Mouse (Mus musculus) forebrain, embryonic 16.5 days (tissue): ENCODE data around the gene Wdr45. TPM values are rescaled to one million over a fixed set of nuclear protein-coding genes. Genes with fewer than 3 reads are reported as not detected.
"Not testable (repeated sequence)": the region's sequence is repeated elsewhere in the genome, so short reads cannot be mapped to it uniquely, and the experiment has no call there.

Experiments
- ATAC-seq: fragments of 200-750 bp; cut with Nextera tagmentation; 2 replicates; pipeline ENCODE4 v1.8.0; 2017; ENCODE audit warnings: mild to moderate bottlenecking, moderate library complexity
- H3K27ac ChIP-seq: fragments of 300-500 bp; sonication (generic); 2 replicates; pipeline ENCODE4 v1.5.1; 2014; ENCODE audit warnings: low read length, control low read depth
- H3K27me3 ChIP-seq: fragments of 300-500 bp; sonication (generic); replicated peaks from 2 replicates; pipeline ENCODE4 v1.6.1; 2014; ENCODE audit warnings: low read length; ENCODE audit not compliant: control insufficient read depth, insufficient read depth
- H3K36me3 ChIP-seq: fragments of 300-500 bp; sonication (generic); 2 replicates; pipeline ENCODE4 v1.6.1; 2014; ENCODE audit not compliant: control insufficient read depth, insufficient read depth
- H3K4me1 ChIP-seq: fragments of 300-500 bp; sonication (generic); replicated peaks from 2 replicates; pipeline ENCODE4 v1.6.1; 2014; ENCODE audit warnings: low read length; ENCODE audit not compliant: control insufficient read depth, insufficient read depth
- H3K4me2 ChIP-seq: fragments of 300-500 bp; sonication (generic); 2 replicates; pipeline ENCODE4 v1.6.1; 2014; ENCODE audit warnings: mild to moderate bottlenecking, low read length, control low read depth
- H3K4me3 ChIP-seq: fragments of 300-500 bp; sonication (generic); replicated peaks from 2 replicates; pipeline ENCODE4 v1.5.1; 2014; ENCODE audit warnings: mild to moderate bottlenecking, low read length, control low read depth
- H3K9ac ChIP-seq: fragments of 300-500 bp; sonication (generic); replicated peaks from 2 replicates; pipeline ENCODE4 v1.6.1; 2014; ENCODE audit warnings: low read depth, low read length, control low read depth
- H3K9me3 ChIP-seq: fragments of 300-500 bp; sonication (generic); 2 replicates; pipeline ENCODE4 v1.6.1; 2016; ENCODE audit warnings: low read length; ENCODE audit not compliant: control insufficient read depth
- WGBS: fragments of 180-500 bp; shearing (Covaris S2); extraction: QIAGEN DNeasy Blood & Tissue Kit; methylation state at CpG from one replicate; pipeline ENCODE4 v1.1.7; 2014; 5-methylcytosine and 5-hydroxymethylcytosine counted together
- polyA plus RNA-seq: library from polyadenylated mRNA; unstranded; fragments of >200 nt; fragmentation: Nextera tagmentation; extraction: Ambion mirVana; gene quantifications from 2 replicates; pipeline ENCODE4 v1.2.1, GENCODE M21; 2015

Wdr45 gene
- polyA plus RNA-seq: 36.7 and 40.5 TPM in 2 replicates

- 24% methylated on average over 24 of the region's 60 CpGs for WGBS
- H3K27ac ChIP-seq: not testable (repeated sequence)
These were observed at the start of gene Wdr45 for GRCm38 (mm10) chrX:7714135-7714899. TSS of gene Wdr45 (plus strand) at chrX:7714333.

DNA sequence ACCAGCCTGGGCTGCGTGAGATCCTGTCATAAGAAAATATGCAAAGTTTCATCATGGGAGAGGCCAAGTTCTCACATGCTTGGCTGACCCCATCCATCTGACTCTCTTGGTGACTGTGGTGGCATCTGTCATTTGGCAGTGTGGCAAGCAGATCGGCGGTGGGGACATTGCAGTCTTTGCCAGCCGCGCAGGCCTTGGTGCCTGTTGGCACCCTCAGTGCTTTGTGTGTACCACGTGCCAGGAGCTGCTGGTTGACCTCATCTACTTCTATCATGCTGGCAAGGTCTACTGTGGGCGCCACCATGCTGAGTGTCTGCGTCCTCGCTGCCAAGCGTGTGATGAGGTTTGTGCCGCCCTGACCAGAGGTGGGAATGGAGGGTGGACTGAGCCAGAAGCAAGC, 49.3 kb upstream of the Wdr45 start:
- H3K4me2 ChIP-seq: no peak overlapping the region
- no peak overlapping the region for H3K27ac ChIP-seq
- WGBS: 85% methylated on average over 11 of the region's 11 CpGs
- no peak overlapping the region for H3K9ac ChIP-seq
- no peaks in the 10 kb centered on the region for H3K4me1 ChIP-seq
- no peaks in the 10 kb centered on the region for H3K27me3 ChIP-seq
- 0 out of 2 replicates have a peak, but pooled peaks have one; percentile 31 for ATAC-seq
- no peaks in the 10 kb centered on the region for H3K36me3 ChIP-seq
- no peak overlapping the region for H3K4me3 ChIP-seq
- H3K9me3 ChIP-seq: no peaks in the 10 kb centered on the region

More at GRCm38 (mm10) chrX:7714135-7714899, at the start of gene Wdr45:
- not testable (repeated sequence) for H3K4me1 ChIP-seq, H3K36me3 ChIP-seq, H3K27me3 ChIP-seq, H3K9me3 ChIP-seq
- Histone ChIP-seq H3K4me2 (peak within 1 kb of the TSS; percentile 53), H3K4me3 (peak within 1 kb of the TSS; percentile 39), H3K9ac (0 out of 2 replicates have a peak within 1 kb of the TSS, but pooled peaks have one; percentile 25)
- peak; percentile 97 for ATAC-seq

- Histone ChIP-seq H3K36me3 (no peaks in the 10 kb centered on the region), H3K27ac (no peak overlapping the region), H3K9ac (no peak overlapping the region), H3K4me2 (no peak overlapping the region), H3K4me3 (no peak overlapping the region), H3K4me1 (no peaks in the 10 kb centered on the region), H3K27me3 (no peaks in the 10 kb centered on the region), H3K9me3 (no peaks in the 10 kb centered on the region)
- ATAC-seq: no peak
- 74% methylated on average over 21 of the region's 21 CpGs for WGBS
These were observed 48.2 kb upstream of the Wdr45 start for GRCm38 (mm10) chrX:7665739-7666502.

DNA sequence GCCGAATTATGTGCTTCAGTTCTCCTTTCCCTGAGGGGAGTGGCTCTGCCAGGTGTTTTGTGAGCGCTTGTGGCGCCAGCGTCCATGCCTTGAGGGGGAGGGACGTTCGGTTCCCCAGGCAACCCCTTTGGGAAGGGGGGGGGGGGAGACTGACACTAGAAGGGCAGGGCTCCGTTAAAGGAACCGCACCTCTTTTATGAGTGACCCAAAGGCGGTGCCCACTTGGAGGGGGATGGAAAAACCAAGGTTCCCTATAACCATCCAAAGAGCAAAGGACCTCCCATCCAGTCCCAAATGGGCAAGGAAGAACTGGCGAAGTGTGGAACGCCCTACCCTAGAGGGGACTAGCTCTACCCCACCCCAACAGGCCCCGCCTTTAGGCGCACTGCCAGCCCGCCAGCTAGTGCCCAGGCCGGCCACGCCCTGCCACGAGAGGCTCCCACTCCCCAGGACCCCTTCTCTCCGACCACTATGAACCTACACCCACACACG, 43.7 kb upstream of the Wdr45 start:
- peak overlapping the region; percentile 52 for H3K4me3 ChIP-seq
- peak overlapping the region; percentile 58 for H3K9ac ChIP-seq
- peak overlapping the region; percentile 74 for H3K27ac ChIP-seq
- no peaks in the 10 kb centered on the region for H3K36me3 ChIP-seq
- peak; percentile 80 for ATAC-seq
- peak overlapping the region; percentile 51 for H3K4me2 ChIP-seq
- WGBS: 13% methylated on average over 19 of the region's 19 CpGs
- H3K4me1 ChIP-seq: peaks cover 3% of the 10 kb centered on the region; the same call in 1 of the 2 replicates
- no peaks in the 10 kb centered on the region for H3K27me3 ChIP-seq
- no peaks in the 10 kb centered on the region for H3K9me3 ChIP-seq

- no peaks in the 10 kb centered on the region for H3K9me3 ChIP-seq
- H3K27me3 ChIP-seq: no peaks in the 10 kb centered on the region
- WGBS: 30% methylated on average over 29 of the region's 36 CpGs
- H3K36me3 ChIP-seq: no peaks in the 10 kb centered on the region
- peak within 1 kb of the TSS; percentile 51 for H3K4me2 ChIP-seq
- peak within 1 kb of the TSS; percentile 58 for H3K9ac ChIP-seq
- peak; percentile 63 for ATAC-seq
- H3K4me1 ChIP-seq: peaks cover 3% of the 10 kb centered on the region; the same call in 1 of the 2 replicates
- H3K27ac ChIP-seq: peak within 1 kb of the TSS; percentile 74
- peak within 1 kb of the TSS; percentile 52 for H3K4me3 ChIP-seq
These were observed 43.1 kb upstream of the Wdr45 start, which contains the start of gene Plp2 for GRCm38 (mm10) chrX:7670921-7671623. TSS of gene Plp2 (minus strand) at chrX:7671390.

DNA sequence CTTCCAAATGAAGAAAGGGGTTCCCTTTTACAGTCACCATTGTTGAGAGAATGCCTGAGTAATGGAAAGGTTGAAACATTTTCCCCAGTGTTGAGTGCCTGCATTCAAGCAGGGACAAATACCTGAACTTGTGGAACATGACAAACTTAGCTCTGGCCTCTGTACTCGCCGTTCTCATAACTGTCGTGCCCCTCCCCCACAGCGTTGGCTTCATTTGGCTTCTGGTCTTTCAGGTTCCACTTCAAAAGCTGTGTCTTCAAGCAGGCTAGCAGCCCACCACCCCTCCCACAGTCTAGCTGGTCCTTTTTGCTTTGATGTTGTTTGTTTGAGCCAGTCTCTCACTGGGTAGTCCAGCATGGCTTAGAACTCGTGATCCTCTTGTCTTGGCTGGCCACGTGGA, 41.4 kb upstream of the Wdr45 start:
- H3K9ac ChIP-seq: no peak overlapping the region
- no peaks in the 10 kb centered on the region for H3K9me3 ChIP-seq
- ATAC-seq: no peak
- WGBS: 59% methylated on average over 6 of the region's 6 CpGs
- H3K4me1 ChIP-seq: peaks cover 3% of the 10 kb centered on the region; the same call in 1 of the 2 replicates
- no peak overlapping the region for H3K4me3 ChIP-seq
- H3K4me2 ChIP-seq: no peak overlapping the region
- H3K27ac ChIP-seq: no peak overlapping the region
- H3K36me3 ChIP-seq: no peaks in the 10 kb centered on the region
- no peaks in the 10 kb centered on the region for H3K27me3 ChIP-seq

- WGBS: 46% methylated on average over 12 of the region's 12 CpGs
- Histone ChIP-seq H3K4me2 (peak overlapping the region; percentile 43; the same call in 1 of the 2 replicates), H3K4me3 (no peak overlapping the region), H3K27me3 (no peaks in the 10 kb centered on the region), H3K9me3 (no peaks in the 10 kb centered on the region), H3K36me3 (no peaks in the 10 kb centered on the region), H3K4me1 (peaks cover 3% of the 10 kb centered on the region; the same call in 1 of the 2 replicates), H3K9ac (no peak overlapping the region), H3K27ac (no peak overlapping the region)
- no peak for ATAC-seq
These were observed 40.4 kb upstream of the Wdr45 start for GRCm38 (mm10) chrX:7673578-7674281.

DNA sequence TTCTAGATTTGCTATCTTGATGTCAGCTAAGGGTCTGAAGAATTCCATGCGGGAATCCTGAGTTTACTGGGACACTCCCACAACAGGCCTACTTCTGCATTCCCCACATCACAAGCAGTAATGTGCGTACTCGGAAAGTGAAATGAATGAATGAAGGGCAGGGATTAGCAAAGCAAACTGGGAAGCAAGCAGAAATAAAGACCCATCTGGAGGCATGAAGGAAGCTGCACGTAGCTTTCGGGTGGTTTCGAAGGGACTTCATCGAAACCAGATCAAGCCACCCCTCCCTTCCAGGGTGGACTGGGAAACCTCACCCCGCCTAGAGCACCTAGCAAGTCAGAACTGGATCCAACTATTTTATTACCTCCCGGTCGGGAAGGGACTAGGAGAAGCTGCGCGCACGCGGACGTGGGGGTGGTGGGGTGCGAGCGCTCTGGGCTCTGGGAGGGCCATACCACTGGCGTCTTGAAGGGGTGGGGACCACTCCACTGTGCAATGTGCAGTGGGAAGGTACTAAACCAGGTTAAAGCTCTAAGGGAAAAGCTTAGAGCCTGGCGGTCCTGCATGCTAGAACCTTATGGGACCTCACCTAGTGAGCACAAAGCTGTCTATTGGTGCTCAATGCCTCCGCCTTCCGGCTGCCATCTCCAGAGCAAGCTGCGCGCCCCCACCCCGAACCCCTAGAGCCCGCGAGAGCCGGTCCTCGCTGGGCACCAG, 39.7 kb upstream of the Wdr45 start:
- ATAC-seq: peak; percentile 27
- no peaks in the 10 kb centered on the region for H3K36me3 ChIP-seq
- H3K4me1 ChIP-seq: peaks cover 3% of the 10 kb centered on the region; the same call in 1 of the 2 replicates
- H3K27ac ChIP-seq: no peak overlapping the region
- peak overlapping the region; percentile 26; the same call in 1 of the 2 replicates for H3K9ac ChIP-seq
- no peaks in the 10 kb centered on the region for H3K9me3 ChIP-seq
- no peaks in the 10 kb centered on the region for H3K27me3 ChIP-seq
- H3K4me2 ChIP-seq: peak overlapping the region; percentile 43
- H3K4me3 ChIP-seq: peak overlapping the region; percentile 29
- 40% methylated on average over 28 of the region's 28 CpGs for WGBS
